13 mouse cellular contexts compared by ENCODE assay signal in genomic region chr10:20490775-20491174, GRCm38 (mm10).
DNase-seq lines count a peak whose midpoint lies in the region; ATAC-seq and TF ChIP-seq lines count a peak whose summit lies in the region.
"Had no signal": no experiment of that assay in that cellular context is flagged by ENCODE, and none has a peak within 500 bp of the region (broad histone marks: within the 10 kb centered on the region; RNA-seq: fewer than 3 reads in every experiment).

No protein-coding gene starts in this region.

- no peak overlapping the region for H3K4me3 ChIP-seq in hindbrain, postnatal 0 days (ENCODE audit: low read length)
- H3K4me3 ChIP-seq in hindbrain, embryonic 14.5 days (replicated peaks; ENCODE audit: low read length): no peak overlapping the region
- no peak overlapping the region for H3K4me3 ChIP-seq in thymus, adult 2 months (ENCODE audit: control insufficient read depth, insufficient read depth, low read length)
- H3K4me3 ChIP-seq: forebrain, embryonic 13.5 days; kidney, embryonic 15.5 days; megakaryocyte, embryonic 14.5 days had no signal

- TF ChIP-seq CTCF in hindbrain, postnatal 0 days (IDR thresholded peaks at IDR 0.05; ENCODE audit: low read depth): peak; percentile 23
- TF ChIP-seq CTCF in thymus, adult 2 months (IDR thresholded peaks at IDR 0.05; ENCODE audit: borderline replicate concordance, control insufficient read depth, extremely low read depth, insufficient read depth, low read length, poor library complexity): no peak

- H3K9me3 ChIP-seq in hindbrain, postnatal 0 days (ENCODE audit: low read length): no peaks in the 10 kb centered on the region
- no peaks in the 10 kb centered on the region for H3K9me3 ChIP-seq in hindbrain, embryonic 14.5 days (ENCODE audit: control insufficient read depth, low read length)
- H3K9me3 ChIP-seq: forebrain, embryonic 13.5 days; kidney, embryonic 15.5 days; megakaryocyte, embryonic 14.5 days had no signal

- no peak for TF ChIP-seq POLR2A in thymus, adult 2 months (IDR thresholded peaks at IDR 0.05; ENCODE audit: control insufficient read depth, extremely low read depth, insufficient read depth, low read length, poor library complexity)

- WGBS in hindbrain, postnatal 0 days: 40% methylated on average over 1 of the region's 1 CpGs
- 67% methylated on average over 1 of the region's 1 CpGs for WGBS in hindbrain, embryonic 14.5 days
- 58% methylated on average over 1 of the region's 1 CpGs for WGBS in thymus, adult 2 months

- H3K27ac ChIP-seq in hindbrain, postnatal 0 days: no peak overlapping the region
- no peak overlapping the region for H3K27ac ChIP-seq in hindbrain, embryonic 14.5 days
- H3K27ac ChIP-seq in thymus, adult 2 months (ENCODE audit: control insufficient read depth, insufficient read depth, low read length): no peak overlapping the region
- H3K27ac ChIP-seq: forebrain, embryonic 13.5 days; kidney, embryonic 15.5 days had no signal

- no peak for ATAC-seq in hindbrain, postnatal 0 days
- ATAC-seq in hindbrain, embryonic 14.5 days (ENCODE audit: low FRiP score): no peak
- peak; percentile 55; the same call in 1 of the 2 replicates for ATAC-seq in megakaryocyte progenitor cell, adult 5-6 weeks (replicated peaks; ENCODE audit: poor library complexity)
- ATAC-seq: forebrain, embryonic 13.5 days had no signal

- H3K4me1 ChIP-seq in hindbrain, postnatal 0 days (ENCODE audit: insufficient read depth, low read length): no peaks in the 10 kb centered on the region
- H3K4me1 ChIP-seq in hindbrain, embryonic 14.5 days (replicated peaks; ENCODE audit: control insufficient read depth, insufficient read depth, low read length): no peaks in the 10 kb centered on the region
- H3K4me1 ChIP-seq in thymus, adult 2 months (replicated peaks; ENCODE audit: control insufficient read depth, insufficient read depth, low read length): no peaks in the 10 kb centered on the region

- no peak overlapping the region for H3K9ac ChIP-seq in hindbrain, postnatal 0 days (replicated peaks; ENCODE audit: low read length)
- no peak overlapping the region for H3K9ac ChIP-seq in hindbrain, embryonic 14.5 days
- H3K9ac ChIP-seq: forebrain, embryonic 13.5 days; kidney, embryonic 15.5 days had no signal

- no peak for DNase-seq in hindbrain, postnatal 0 days (ENCODE audit: low spot score)
- no peak for DNase-seq in hindbrain, embryonic 14.5 days (ENCODE audit: low spot score)
- DNase-seq in thymus, adult 2 months: peak; percentile 23
- DNase-seq in thymus, adult 18-20 months: no peak
- DNase-seq in spleen, postnatal 36 days (ENCODE audit: low spot score in 2 of 2): no peak
- no peak for DNase-seq in neural tube, embryonic 10.5 days (ENCODE audit: extremely low spot score, low spot score)
- DNase-seq: gastrocnemius, postnatal 10 days; layer of hippocampus, postnatal 36 days; liver had no signal

- H3K27me3 ChIP-seq in hindbrain, postnatal 0 days (ENCODE audit: insufficient read depth, low read length): no peaks in the 10 kb centered on the region
- H3K27me3 ChIP-seq in hindbrain, embryonic 14.5 days (ENCODE audit: control insufficient read depth, insufficient read depth, low read length): no peaks in the 10 kb centered on the region
- H3K27me3 ChIP-seq in thymus, adult 2 months (ENCODE audit: control insufficient read depth, insufficient read depth, low read length): no peaks in the 10 kb centered on the region
- H3K27me3 ChIP-seq: forebrain, embryonic 13.5 days; kidney, embryonic 15.5 days; megakaryocyte, embryonic 14.5 days had no signal

- no peaks in the 10 kb centered on the region for H3K36me3 ChIP-seq in hindbrain, postnatal 0 days (ENCODE audit: insufficient read depth, low read length)
- H3K36me3 ChIP-seq in hindbrain, embryonic 14.5 days (replicated peaks; ENCODE audit: control insufficient read depth, insufficient read depth): no peaks in the 10 kb centered on the region
- H3K36me3 ChIP-seq in thymus, adult 2 months (ENCODE audit: control insufficient read depth, insufficient read depth, low read length): no peaks in the 10 kb centered on the region
- H3K36me3 ChIP-seq: kidney, embryonic 15.5 days had no signal

- H3K4me2 ChIP-seq in hindbrain, postnatal 0 days (ENCODE audit: low read depth, low read length): no peak overlapping the region
- no peak overlapping the region for H3K4me2 ChIP-seq in hindbrain, embryonic 14.5 days (replicated peaks)
- H3K4me2 ChIP-seq: forebrain, embryonic 13.5 days; kidney, embryonic 15.5 days had no signal
